Mouse (Mus musculus) heart, postnatal 0 days (tissue): ENCODE data around the gene Eef1a1.

Experiments
- CTCF ChIP-seq: IDR thresholded peaks from 2 replicates; pipeline ENCODE4 v1.5.1; 2016; ENCODE audit warnings: antibody characterized with exemption, control low read depth, low read depth
- EP300 ChIP-seq: IDR thresholded peaks from 2 replicates; pipeline ENCODE4 v1.6.1; 2016; ENCODE audit warnings: antibody characterized with exemption, low read depth

DNA sequence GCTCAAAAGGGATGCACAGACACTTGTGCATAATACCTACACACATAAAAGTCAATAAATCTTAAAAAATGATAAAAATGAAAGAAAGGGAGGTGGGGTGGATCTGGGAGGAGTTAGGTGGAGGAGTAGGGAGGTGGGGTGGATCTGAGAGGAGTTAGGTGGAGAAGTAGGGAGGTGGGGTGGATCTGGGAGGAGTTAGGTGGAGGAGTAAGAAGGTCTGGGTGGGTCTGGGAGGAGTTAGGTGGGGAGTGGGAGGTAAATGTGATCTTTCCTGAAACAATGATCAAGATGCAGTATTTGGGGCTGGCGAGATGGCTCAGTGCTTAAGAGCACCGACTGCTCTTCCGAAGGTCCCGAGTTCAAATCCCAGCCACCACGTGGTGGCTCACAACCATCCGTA, 16.3 kb upstream of the Eef1a1 start:
- TF ChIP-seq CTCF (no peak), EP300 (no peak)
